Mouse (Mus musculus) spleen, postnatal 36 days (tissue): Measurements from ENCODE around the gene Abhd17a.

ENCODE experiments used
- DNase-seq, 2 experiments: peaks; one replicate each; pipeline ENCODE4 v3.0.0; 2022; ENCODE audit warnings: low spot score in 2 of 2, mixed read lengths in 1 of 2

Abhd17a gene

GRCm38 (mm10) chr10:80576351-80577194 is 13.6 kb downstream of the Abhd17a start:
- peak; percentile 62 to 63 for DNase-seq

GRCm38 (mm10) chr10:80575925-80576324 is 14.2 kb downstream of the Abhd17a start:
- peak in 1 of 2 experiments; percentile 20 for DNase-seq

- DNase-seq = no peak
Observed at GRCm38 (mm10) chr10:80574896-80575295, 15.2 kb downstream of the Abhd17a start.

GRCm38 (mm10) chr10:80573944-80574343 is 16.2 kb downstream of the Abhd17a start:
- DNase-seq = no peak

- peak; percentile 55 to 68 for DNase-seq
Observed at GRCm38 (mm10) chr10:80572477-80572876, 17.7 kb downstream of the Abhd17a start.

- DNase-seq = peak; percentile 59 to 64
Observed at GRCm38 (mm10) chr10:80570871-80571836, 19.0 kb downstream of the Abhd17a start.

GRCm38 (mm10) chr10:80570419-80570818 is 19.7 kb downstream of the Abhd17a start:
- no peak for DNase-seq

- peak; percentile 82 to 86 for DNase-seq
Observed at GRCm38 (mm10) chr10:80569664-80570066, 20.5 kb downstream of the Abhd17a start.

- no peak for DNase-seq
Observed at GRCm38 (mm10) chr10:80568876-80569275, 21.3 kb downstream of the Abhd17a start.

GRCm38 (mm10) chr10:80566375-80567092 is 23.6 kb downstream of the Abhd17a start:
- DNase-seq = peak; percentile 79 to 81

GRCm38 (mm10) chr10:80561116-80561944 is 28.8 kb downstream of the Abhd17a start, which contains the start of gene Rexo1:
TSS of gene Rexo1 (minus strand) at chr10:80561560.
- DNase-seq = peak; percentile 92 to 95

GRCm38 (mm10) chr10:80560621-80561020 is 29.5 kb downstream of the Abhd17a start:
- DNase-seq = no peak

- DNase-seq = no peak
Observed at GRCm38 (mm10) chr10:80559431-80559830, 30.7 kb downstream of the Abhd17a start.

- DNase-seq = peak; percentile 46 to 68
Observed at GRCm38 (mm10) chr10:80557346-80557965, 32.7 kb downstream of the Abhd17a start.

- DNase-seq = no peak
Observed at GRCm38 (mm10) chr10:80553997-80554396, 36.1 kb downstream of the Abhd17a start.

GRCm38 (mm10) chr10:80553575-80553974 is 36.6 kb downstream of the Abhd17a start:
- DNase-seq = peak; percentile 62 to 72

- DNase-seq = no peak
Observed at GRCm38 (mm10) chr10:80552364-80552763, 37.8 kb downstream of the Abhd17a start.

- no peak for DNase-seq
Observed at GRCm38 (mm10) chr10:80549279-80549678, 40.9 kb downstream of the Abhd17a start.

- peak; percentile 49 to 62 for DNase-seq
Observed at GRCm38 (mm10) chr10:80548428-80549006, 41.6 kb downstream of the Abhd17a start.

- no peak for DNase-seq
Observed at GRCm38 (mm10) chr10:80547539-80547938, 42.6 kb downstream of the Abhd17a start.
